Mouse (Mus musculus) layer of hippocampus, adult 9-10 months (tissue): ENCODE data around the gene Gpr82.

Experiments
- DNase-seq: peaks from one replicate; pipeline ENCODE4 v3.0.0; 2022; ENCODE audit warnings: low spot score

Gpr82 gene

GRCm38 (mm10) chrX:13661063-13661462, at the start of gene Gpr82:
TSS of gene Gpr82 (plus strand) at chrX:13661363.
- DNase-seq, result no peak

- DNase-seq, result no peak
Observed at GRCm38 (mm10) chrX:13612115-13612514, 49.0 kb upstream of the Gpr82 start.

- no peak for DNase-seq
Observed at GRCm38 (mm10) chrX:13616726-13617125, 44.4 kb upstream of the Gpr82 start.

- DNase-seq, result no peak
Observed at GRCm38 (mm10) chrX:13617294-13617693, 43.9 kb upstream of the Gpr82 start.

- DNase-seq, result no peak
Observed at GRCm38 (mm10) chrX:13618476-13618875, 42.7 kb upstream of the Gpr82 start.

GRCm38 (mm10) chrX:13621473-13621872, 39.7 kb upstream of the Gpr82 start:
- no peak for DNase-seq

- DNase-seq, result no peak
Observed at GRCm38 (mm10) chrX:13622654-13623053, 38.5 kb upstream of the Gpr82 start.

- no peak for DNase-seq
Observed at GRCm38 (mm10) chrX:13631599-13632283, 29.4 kb upstream of the Gpr82 start, which contains the start of gene Gpr34. TSS of gene Gpr34 (plus strand) at chrX:13632089.

GRCm38 (mm10) chrX:13636398-13636797, 24.8 kb upstream of the Gpr82 start:
- DNase-seq, result no peak

GRCm38 (mm10) chrX:13638894-13639293, 22.3 kb upstream of the Gpr82 start:
- no peak for DNase-seq

- no peak for DNase-seq
Observed at GRCm38 (mm10) chrX:13651889-13652288, 9.3 kb upstream of the Gpr82 start.

GRCm38 (mm10) chrX:13652291-13652690, 8.9 kb upstream of the Gpr82 start:
- DNase-seq, result no peak

GRCm38 (mm10) chrX:13655005-13655421, 6.2 kb upstream of the Gpr82 start:
- no peak for DNase-seq

- DNase-seq, result no peak
Observed at GRCm38 (mm10) chrX:13655906-13656305, 5.3 kb upstream of the Gpr82 start.

- DNase-seq, result no peak
Observed at GRCm38 (mm10) chrX:13656721-13657120, 4.4 kb upstream of the Gpr82 start.

GRCm38 (mm10) chrX:13658616-13659140, 2.5 kb upstream of the Gpr82 start:
- no peak for DNase-seq

GRCm38 (mm10) chrX:13659201-13659890, 1.8 kb upstream of the Gpr82 start:
- no peak for DNase-seq

GRCm38 (mm10) chrX:13668867-13669266, 7.7 kb downstream of the Gpr82 start:
- DNase-seq, result no peak

- no peak for DNase-seq
Observed at GRCm38 (mm10) chrX:13670342-13670741, 9.2 kb downstream of the Gpr82 start.

GRCm38 (mm10) chrX:13673001-13673400, 11.8 kb downstream of the Gpr82 start:
- DNase-seq, result no peak

- no peak for DNase-seq
Observed at GRCm38 (mm10) chrX:13681748-13682147, 20.6 kb downstream of the Gpr82 start.

- DNase-seq, result no peak
Observed at GRCm38 (mm10) chrX:13686589-13686988, 25.4 kb downstream of the Gpr82 start.

- no peak for DNase-seq
Observed at GRCm38 (mm10) chrX:13688356-13688755, 27.2 kb downstream of the Gpr82 start.
